7 mouse cellular contexts compared by ENCODE assay signal in the genomic region with DNA sequence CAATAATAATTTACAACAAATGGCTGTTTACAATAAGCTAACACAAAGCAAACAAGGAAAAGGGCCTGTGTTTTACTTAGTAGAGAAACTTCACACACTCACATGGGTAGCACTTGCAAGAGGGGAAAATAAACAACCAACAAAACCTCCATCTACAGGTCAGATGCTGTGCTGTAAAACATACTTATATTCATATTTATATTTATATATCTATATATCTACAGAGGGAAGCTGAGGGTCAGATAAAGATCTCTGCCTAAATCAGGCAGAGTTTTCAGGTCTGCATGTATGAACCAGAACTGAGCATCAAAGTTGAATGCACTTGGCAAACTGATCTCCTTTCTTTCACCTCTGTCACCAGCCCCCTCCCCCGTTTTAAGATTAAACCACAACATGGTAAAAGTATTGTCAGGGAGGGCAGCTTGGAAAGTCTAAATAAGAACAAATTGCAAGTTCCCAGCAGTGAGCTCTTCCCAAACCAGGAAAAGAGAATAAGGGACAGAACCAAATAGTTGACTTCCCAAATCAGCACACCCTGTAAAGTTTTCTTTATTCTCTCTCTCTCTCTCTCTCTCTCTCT. TPM values are rescaled to one million over a fixed set of nuclear protein-coding genes. Genes with fewer than 3 reads are reported as not detected.
DNase-seq lines count a peak whose midpoint lies in the region; ATAC-seq and TF ChIP-seq lines count a peak whose summit lies in the region.

No protein-coding gene starts in this region.

- WGBS in lung, embryonic 14.5 days = 5% methylated on average over 1 of the region's 1 CpGs
- 0% methylated on average over 1 of the region's 1 CpGs for WGBS in forebrain, embryonic 15.5 days
- WGBS in limb, embryonic 13.5 days = 4% methylated on average over 1 of the region's 1 CpGs
- WGBS in stomach, embryonic 14.5 days = 0% methylated on average over 1 of the region's 1 CpGs

- peak overlapping the region; percentile 95 for H3K9ac ChIP-seq in lung, embryonic 14.5 days
- peak overlapping the region; percentile 55 for H3K9ac ChIP-seq in forebrain, embryonic 15.5 days (replicated peaks)
- peak overlapping the region; percentile 88 for H3K9ac ChIP-seq in limb, embryonic 13.5 days
- H3K9ac ChIP-seq in stomach, embryonic 14.5 days (replicated peaks; ENCODE audit: low read depth, low read length) = peak overlapping the region; percentile 86

- DNase-seq in lung, embryonic 14.5 days = peak; percentile 57
- DNase-seq in lung, postnatal 10 days = no peak
- no peak for DNase-seq in right cerebral cortex, postnatal 10 days (ENCODE audit: low spot score in 2 of 2)
- DNase-seq in gastrocnemius, postnatal 25 days = no peak

- H3K36me3 ChIP-seq in lung, embryonic 14.5 days (ENCODE audit: insufficient read depth) = peaks cover 67% of the 10 kb centered on the region
- H3K36me3 ChIP-seq in forebrain, embryonic 15.5 days = no peaks in the 10 kb centered on the region
- peaks cover 20% of the 10 kb centered on the region for H3K36me3 ChIP-seq in limb, embryonic 13.5 days
- peaks cover 17% of the 10 kb centered on the region; the same call in 1 of the 2 replicates for H3K36me3 ChIP-seq in stomach, embryonic 14.5 days (ENCODE audit: control insufficient read depth, insufficient read depth, low read length)

- TF ChIP-seq CTCF in lung, embryonic 14.5 days (IDR thresholded peaks at IDR 0.05; ENCODE audit: low read depth) = no peak

- no peaks in the 10 kb centered on the region for H3K27me3 ChIP-seq in lung, embryonic 14.5 days (ENCODE audit: insufficient read depth, low read length)
- peaks cover 64% of the 10 kb centered on the region for H3K27me3 ChIP-seq in forebrain, embryonic 15.5 days
- H3K27me3 ChIP-seq in limb, embryonic 13.5 days = peaks cover 26% of the 10 kb centered on the region
- H3K27me3 ChIP-seq in stomach, embryonic 14.5 days (ENCODE audit: control insufficient read depth, insufficient read depth, low read length) = no peaks in the 10 kb centered on the region

- H3K4me2 ChIP-seq in lung, embryonic 14.5 days = peak overlapping the region; percentile 77
- peak overlapping the region; percentile 72 for H3K4me2 ChIP-seq in forebrain, embryonic 15.5 days (replicated peaks)
- H3K4me2 ChIP-seq in limb, embryonic 13.5 days (replicated peaks) = peak overlapping the region; percentile 73
- peak overlapping the region; percentile 78 for H3K4me2 ChIP-seq in stomach, embryonic 14.5 days (replicated peaks; ENCODE audit: low read depth, low read length)

- ATAC-seq in lung, embryonic 14.5 days (ENCODE audit: insufficient read depth) = no peak
- ATAC-seq in forebrain, embryonic 15.5 days (replicated peaks) = no peak
- ATAC-seq in limb, embryonic 13.5 days (ENCODE audit: low FRiP score, low read depth) = no peak
- no peak for ATAC-seq in stomach, embryonic 14.5 days (ENCODE audit: insufficient number of reproducible peaks, insufficient read depth, low FRiP score, low read depth)

- H3K4me3 ChIP-seq in lung, embryonic 14.5 days (ENCODE audit: low read depth, low read length) = peak overlapping the region; percentile 59
- peak overlapping the region; percentile 53 for H3K4me3 ChIP-seq in forebrain, embryonic 15.5 days
- peak overlapping the region; percentile 65 for H3K4me3 ChIP-seq in limb, embryonic 13.5 days
- peak overlapping the region; percentile 58 for H3K4me3 ChIP-seq in stomach, embryonic 14.5 days (ENCODE audit: low read depth, low read length)

- peaks cover 21% of the 10 kb centered on the region for H3K4me1 ChIP-seq in lung, embryonic 14.5 days (ENCODE audit: insufficient read depth)
- peaks cover 21% of the 10 kb centered on the region; the same call in 1 of the 2 replicates for H3K4me1 ChIP-seq in forebrain, embryonic 15.5 days
- H3K4me1 ChIP-seq in limb, embryonic 13.5 days = peaks cover 64% of the 10 kb centered on the region
- H3K4me1 ChIP-seq in stomach, embryonic 14.5 days (ENCODE audit: control insufficient read depth, insufficient read depth, low read length) = peaks cover 31% of the 10 kb centered on the region; the same call in 1 of the 2 replicates

- H3K9me3 ChIP-seq in lung, embryonic 14.5 days (ENCODE audit: low read depth, low read length) = no peaks in the 10 kb centered on the region
- no peaks in the 10 kb centered on the region for H3K9me3 ChIP-seq in forebrain, embryonic 15.5 days
- H3K9me3 ChIP-seq in limb, embryonic 13.5 days = no peaks in the 10 kb centered on the region
- H3K9me3 ChIP-seq in stomach, embryonic 14.5 days (ENCODE audit: control insufficient read depth, low read depth, low read length) = no peaks in the 10 kb centered on the region

- H3K27ac ChIP-seq in lung, embryonic 14.5 days (ENCODE audit: low read depth) = peak overlapping the region; percentile 97
- peak overlapping the region; percentile 92 for H3K27ac ChIP-seq in forebrain, embryonic 15.5 days (replicated peaks)
- peak overlapping the region; percentile 97 for H3K27ac ChIP-seq in limb, embryonic 13.5 days
- H3K27ac ChIP-seq in stomach, embryonic 14.5 days (ENCODE audit: low read length) = peak overlapping the region; percentile 98

RNA-seq across cellular contexts. Expression of gene Nr2f2, which starts 14.5 kb away (rescaled TPM):
- polyA plus RNA-seq in lung, embryonic 14.5 days (2014; fragmentation: Nextera tagmentation; extraction: Ambion mirVana) = 142 and 146 TPM in 2 replicates
- 76.2 and 95.0 TPM in 2 replicates for polyA plus RNA-seq in forebrain, embryonic 15.5 days (2015; fragmentation: Nextera tagmentation; extraction: Ambion mirVana)
- polyA plus RNA-seq in limb, embryonic 13.5 days (2015; fragmentation: Nextera tagmentation; extraction: Ambion mirVana) = 62.3 and 65.9 TPM in 2 replicates
- polyA plus RNA-seq in stomach, embryonic 14.5 days (2014; fragmentation: Nextera tagmentation; extraction: Ambion mirVana) = 106 and 111 TPM in 2 replicates
- total RNA-seq in gastrocnemius, postnatal 25 days (2021) = 10 to 100 TPM; 15.1 to 21.7 TPM
